Mouse (Mus musculus) kidney, postnatal 0 days (tissue): ENCODE data around the gene Map2k2. TPM values are rescaled to one million over a fixed set of nuclear protein-coding genes. Genes with fewer than 3 reads are reported as not detected.
"Not testable (repeated sequence)": the region's sequence is repeated elsewhere in the genome, so short reads cannot be mapped to it uniquely, and the experiment has no call there.

Experiments
- ATAC-seq: fragments of 200-750 bp; cut with Nextera tagmentation; replicated peaks from 2 replicates; pipeline ENCODE4 v1.8.0; 2017; ENCODE audit warnings: low read depth, moderate number of reproducible peaks, moderate TSS enrichment, moderate library complexity; ENCODE audit not compliant: low FRiP score
- DNase-seq: peaks from one replicate; pipeline ENCODE4 v3.0.0-alpha.2; 2016; ENCODE audit warnings: low spot score
- H3K27ac ChIP-seq: fragments of 300-500 bp; sonication (generic); 2 replicates; pipeline ENCODE4 v1.5.1; 2014; ENCODE audit warnings: mild to moderate bottlenecking
- H3K27me3 ChIP-seq: fragments of 300-500 bp; sonication (generic); 2 replicates; pipeline ENCODE4 v1.6.1; 2014; ENCODE audit warnings: low read length, mixed read lengths; ENCODE audit not compliant: insufficient read depth
- H3K36me3 ChIP-seq: fragments of 300-500 bp; sonication (generic); 2 replicates; pipeline ENCODE4 v1.6.1; 2014; ENCODE audit warnings: low read length, mixed read lengths; ENCODE audit not compliant: insufficient read depth
- H3K4me1 ChIP-seq: fragments of 300-500 bp; sonication (generic); replicated peaks from 2 replicates; pipeline ENCODE4 v1.6.1; 2014; ENCODE audit warnings: antibody characterized with exemption, low read length, mixed read lengths; ENCODE audit not compliant: insufficient read depth
- H3K4me2 ChIP-seq: fragments of 300-500 bp; sonication (generic); 2 replicates; pipeline ENCODE4 v1.6.1; 2014; ENCODE audit warnings: mild to moderate bottlenecking, low read length, moderate library complexity, mixed read lengths
- H3K4me3 ChIP-seq: fragments of 300-500 bp; sonication (generic); replicated peaks from 2 replicates; pipeline ENCODE4 v1.5.1; 2014; ENCODE audit warnings: low read depth, low read length
- H3K9ac ChIP-seq: fragments of 300-500 bp; sonication (generic); 2 replicates; pipeline ENCODE4 v1.6.1; 2014; ENCODE audit warnings: low read depth, low read length
- H3K9me3 ChIP-seq: fragments of 300-500 bp; sonication (generic); replicated peaks from 2 replicates; pipeline ENCODE4 v1.6.1; 2016; ENCODE audit warnings: low read length, inconsistent platforms, mixed read lengths
- CTCF ChIP-seq: IDR thresholded peaks from 2 replicates; pipeline ENCODE4 v1.5.1; 2016; ENCODE audit warnings: antibody characterized with exemption, low read depth, mild to moderate bottlenecking, moderate library complexity
- WGBS: fragments of 180-500 bp; shearing (Covaris S2); extraction: QIAGEN DNeasy Blood & Tissue Kit; methylation state at CpG from one replicate; pipeline ENCODE4 v1.1.7; 2014; 5-methylcytosine and 5-hydroxymethylcytosine counted together
- polyA plus RNA-seq: library from polyadenylated mRNA; unstranded; fragments of >200 nt; fragmentation: Nextera tagmentation; extraction: Ambion mirVana; gene quantifications from 2 replicates; pipeline ENCODE4 v1.2.1, GENCODE M21; 2015

Gene Map2k2
- 162 and 166 TPM in 2 replicates for polyA plus RNA-seq

GRCm38 (mm10) chr10:81105565-81106112 is at the start of gene Map2k2:
Gene Map2k2, plus strand, starts transcription at chr10:81105915.
- peak within 1 kb of the TSS; percentile 82 for H3K4me3 ChIP-seq
- peaks cover 14% of the 10 kb centered on the region; the same call in 1 of the 2 replicates for H3K4me1 ChIP-seq
- no peak for TF ChIP-seq CTCF
- H3K9me3 ChIP-seq, result no peaks in the 10 kb centered on the region
- peak; percentile 89 for ATAC-seq
- peak within 1 kb of the TSS; percentile 100 for H3K27ac ChIP-seq
- DNase-seq, result peak; percentile 98
- peaks cover 16% of the 10 kb centered on the region for H3K36me3 ChIP-seq
- WGBS, result under 1% methylated on average over 54 of the region's 56 CpGs
- H3K4me2 ChIP-seq, result peak within 1 kb of the TSS; percentile 76
- H3K9ac ChIP-seq, result peak within 1 kb of the TSS; percentile 98
- H3K27me3 ChIP-seq, result no peaks in the 10 kb centered on the region

GRCm38 (mm10) chr10:81057406-81058130 is 48.1 kb upstream of the Map2k2 start:
- Histone ChIP-seq H3K27ac (no peak overlapping the region), H3K9me3 (no peaks in the 10 kb centered on the region), H3K27me3 (no peaks in the 10 kb centered on the region), H3K36me3 (no peaks in the 10 kb centered on the region), H3K4me1 (peaks cover 12% of the 10 kb centered on the region; the same call in 1 of the 2 replicates), H3K4me3 (no peak overlapping the region), H3K9ac (no peak overlapping the region), H3K4me2 (no peak overlapping the region)
- no peak for TF ChIP-seq CTCF
- no peak for DNase-seq
- 88% methylated on average over 23 of the region's 23 CpGs for WGBS
- no peak for ATAC-seq

DNA sequence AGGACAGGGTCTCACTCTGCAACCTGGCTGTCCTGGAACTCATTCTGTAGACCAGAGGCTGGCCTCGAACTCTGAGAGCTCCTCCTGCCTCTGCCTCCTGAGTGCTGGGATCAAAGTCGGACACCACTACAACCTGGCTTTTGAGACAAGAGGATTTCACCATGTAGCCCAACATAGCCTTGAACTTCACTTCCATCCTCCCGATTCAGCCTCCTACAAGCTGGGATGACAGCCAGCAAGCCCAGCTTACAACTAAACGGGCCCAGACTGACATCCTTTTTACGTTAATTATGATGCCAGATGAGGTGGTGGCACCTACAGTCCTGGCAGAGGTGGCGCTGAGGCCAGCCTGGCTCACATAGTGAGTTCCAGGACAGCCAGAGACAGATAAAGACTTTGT is 46.8 kb upstream of the Map2k2 start:
- 83% methylated on average over 6 of the region's 6 CpGs for WGBS
- Histone ChIP-seq H3K9ac (peak overlapping the region; percentile 84; the same call in 1 of the 2 replicates), H3K9me3 (no peaks in the 10 kb centered on the region), H3K4me3 (peak overlapping the region; percentile 86; the same call in 1 of the 2 replicates), H3K4me1 (peaks cover 12% of the 10 kb centered on the region; the same call in 1 of the 2 replicates), H3K36me3 (no peaks in the 10 kb centered on the region), H3K4me2 (peak overlapping the region; percentile 80), H3K27ac (no peak overlapping the region), H3K27me3 (no peaks in the 10 kb centered on the region)
- no peak for TF ChIP-seq CTCF
- ATAC-seq, result no peak
- DNase-seq, result no peak

GRCm38 (mm10) chr10:81059603-81060543 is 45.8 kb upstream of the Map2k2 start, which contains the start of gene Sgta:
Gene Sgta, minus strand, starts transcription at chr10:81060181.
- no peak for TF ChIP-seq CTCF
- DNase-seq (peak; percentile 100), ATAC-seq (peak; percentile 95)
- H3K9ac ChIP-seq, result peak within 1 kb of the TSS; percentile 84
- H3K4me3 ChIP-seq, result peak within 1 kb of the TSS; percentile 86
- under 1% methylated on average over 48 of the region's 48 CpGs for WGBS
- H3K27me3 ChIP-seq, result no peaks in the 10 kb centered on the region
- H3K36me3 ChIP-seq, result no peaks in the 10 kb centered on the region
- no peaks in the 10 kb centered on the region for H3K9me3 ChIP-seq
- H3K27ac ChIP-seq, result peak within 1 kb of the TSS; percentile 19; the same call in 1 of the 2 replicates
- peaks cover 12% of the 10 kb centered on the region; the same call in 1 of the 2 replicates for H3K4me1 ChIP-seq
- peak within 1 kb of the TSS; percentile 80 for H3K4me2 ChIP-seq

DNA sequence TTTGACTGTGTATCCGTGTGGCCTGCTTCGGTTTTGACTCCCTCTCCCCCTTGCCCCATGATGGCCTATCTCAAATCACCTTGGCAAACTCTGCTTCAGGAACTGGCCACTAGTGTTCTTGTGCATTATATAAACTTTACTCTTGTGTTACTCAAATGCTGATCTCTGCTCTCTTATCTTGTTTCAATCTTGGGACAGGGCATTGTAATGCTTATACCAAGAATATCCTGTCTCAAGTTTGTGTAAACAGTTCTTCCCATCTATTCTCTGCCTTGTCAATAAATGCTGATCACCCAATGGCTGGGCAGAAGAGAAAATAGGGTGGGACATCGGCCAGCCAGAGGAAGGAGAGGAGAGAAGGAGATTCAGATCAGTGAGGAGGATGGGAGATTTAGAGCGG is 43.0 kb upstream of the Map2k2 start:
- no peak for TF ChIP-seq CTCF
- Histone ChIP-seq H3K4me1 (peaks cover 12% of the 10 kb centered on the region; the same call in 1 of the 2 replicates), H3K27ac (no peak overlapping the region), H3K27me3 (no peaks in the 10 kb centered on the region), H3K4me2 (no peak overlapping the region), H3K4me3 (no peak overlapping the region), H3K9ac (no peak overlapping the region), H3K9me3 (no peaks in the 10 kb centered on the region), H3K36me3 (no peaks in the 10 kb centered on the region)
- DNase-seq, result no peak
- no peak for ATAC-seq
- WGBS, result 53% methylated on average over 4 of the region's 4 CpGs

DNA sequence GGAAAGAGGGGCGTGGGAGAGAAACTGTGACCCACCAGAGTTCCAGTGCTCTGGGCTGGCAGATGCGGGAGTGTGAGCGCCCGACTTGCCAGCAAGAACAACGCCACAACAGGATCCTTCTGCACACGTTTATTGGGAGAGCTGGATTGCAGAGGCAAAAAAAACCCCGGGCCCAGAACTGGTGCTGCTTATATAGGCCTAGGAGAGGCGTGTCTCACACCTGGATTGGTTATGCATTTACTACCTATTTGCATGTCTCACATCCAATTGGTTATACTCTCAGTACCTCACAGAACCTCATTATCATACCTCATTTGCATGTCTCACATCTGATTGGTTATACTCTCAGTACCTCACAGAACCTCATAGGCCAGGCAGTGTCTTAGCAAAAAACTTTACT is 41.2 kb upstream of the Map2k2 start:
- H3K27ac ChIP-seq, H3K4me1 ChIP-seq, H3K36me3 ChIP-seq, H3K4me3 ChIP-seq, H3K9ac ChIP-seq, H3K4me2 ChIP-seq, H3K27me3 ChIP-seq, H3K9me3 ChIP-seq, ATAC-seq, DNase-seq: not testable (repeated sequence)
- WGBS, result 87% methylated on average over 8 of the region's 8 CpGs
